Comparison of ENCODE assay signal across 21 mouse cellular contexts in genomic region chr11:59149302-59149701, GRCm38 (mm10). TPM values are rescaled to one million over a fixed set of nuclear protein-coding genes. Genes with fewer than 3 reads are reported as not detected.
"Had no signal": no experiment of that assay in that cellular context is flagged by ENCODE, and none has a peak within 500 bp of the region (broad histone marks: within the 10 kb centered on the region; RNA-seq: fewer than 3 reads in every experiment).

No protein-coding gene starts in this region.

- H3K9ac ChIP-seq: kidney, embryonic 15.5 days; liver, embryonic 13.5 days; midbrain, embryonic 12.5 days; midbrain, embryonic 15.5 days; neural tube, embryonic 13.5 days; stomach, embryonic 15.5 days had no signal

- H3K4me2 ChIP-seq: kidney, embryonic 15.5 days; liver, embryonic 13.5 days; midbrain, embryonic 12.5 days; midbrain, embryonic 15.5 days; neural tube, embryonic 13.5 days; stomach, embryonic 15.5 days had no signal

- DNase-seq: kidney, adult 8-10 months; kidney, postnatal 10 days; kidney, postnatal 36 days; layer of hippocampus, postnatal 36 days; liver, embryonic 13.5 days; lung, adult 2 months; lung, postnatal 14 days; retina, postnatal 1 day; right cerebral cortex, postnatal 25 days; spleen, adult 18-20 months; thymus, adult 18-20 months; thymus, postnatal 36 days had no signal

- H3K27ac ChIP-seq: kidney, embryonic 15.5 days; left cerebral cortex, adult 2 months; liver, embryonic 13.5 days; macrophage; midbrain, embryonic 12.5 days; midbrain, embryonic 15.5 days; neural tube, embryonic 13.5 days; stomach, embryonic 15.5 days had no signal

- H3K36me3 ChIP-seq: kidney, embryonic 15.5 days; liver, embryonic 13.5 days; midbrain, embryonic 12.5 days; midbrain, embryonic 15.5 days; neural tube, embryonic 13.5 days; stomach, embryonic 15.5 days had no signal

- H3K4me1 ChIP-seq: kidney, embryonic 15.5 days; liver, embryonic 13.5 days; midbrain, embryonic 12.5 days; midbrain, embryonic 15.5 days; neural tube, embryonic 13.5 days; stomach, embryonic 15.5 days had no signal

- H3K27me3 ChIP-seq: kidney, embryonic 15.5 days; midbrain, embryonic 12.5 days; midbrain, embryonic 15.5 days; neural tube, embryonic 13.5 days; stomach, embryonic 15.5 days had no signal

- H3K4me3 ChIP-seq: kidney, embryonic 15.5 days; left cerebral cortex, adult 2 months; liver, embryonic 13.5 days; midbrain, embryonic 12.5 days; midbrain, embryonic 15.5 days; neural tube, embryonic 13.5 days; stomach, embryonic 15.5 days had no signal

- ATAC-seq: midbrain, embryonic 15.5 days had no signal

- H3K9me3 ChIP-seq: kidney, embryonic 15.5 days; liver, embryonic 13.5 days; midbrain, embryonic 12.5 days; midbrain, embryonic 15.5 days; neural tube, embryonic 13.5 days; stomach, embryonic 15.5 days had no signal

RNA-seq across cellular contexts. Expression of gene Obscn, which starts 13.1 kb away (rescaled TPM):
- total RNA-seq: megakaryocyte, adult 5-6 weeks had no signal

RNA-seq across cellular contexts. Expression of gene Gjc2, which starts 33.7 kb away (rescaled TPM):
- total RNA-seq: megakaryocyte, adult 5-6 weeks; neutrophil, adult 5-6 weeks had no signal
- polyA plus RNA-seq: macrophage had no signal
